Mouse (Mus musculus): ENCODE measurements around the gene Myo18a.

Myo18a gene

GRCm38 (mm10) chr11:77836751-77837150 lies 73.7 kb downstream of the Myo18a start:
- DNase-seq (ENCODE audit: low spot score), result no peak

DNA sequence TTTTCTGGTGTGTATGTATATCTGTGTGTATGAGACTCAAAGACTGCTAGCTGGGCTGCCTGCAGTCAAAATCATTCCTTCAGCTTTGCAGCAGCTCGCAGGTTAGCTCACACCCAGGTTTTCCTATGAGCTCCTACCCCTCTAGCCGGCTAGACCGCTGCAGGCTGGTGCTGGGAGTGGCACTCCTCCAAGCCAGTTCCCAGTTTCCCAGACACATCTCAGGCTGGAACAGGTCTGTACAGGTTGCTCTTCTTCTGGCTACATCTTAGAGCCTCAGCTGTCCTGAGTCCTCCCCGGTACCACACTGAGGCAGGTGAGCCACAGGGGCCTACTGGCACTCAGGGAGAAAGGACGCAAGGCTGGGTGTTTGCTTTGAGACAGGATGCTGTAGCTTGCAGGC lies 74.8 kb downstream of the Myo18a start:
- no peak for DNase-seq (ENCODE audit: low spot score)

DNA sequence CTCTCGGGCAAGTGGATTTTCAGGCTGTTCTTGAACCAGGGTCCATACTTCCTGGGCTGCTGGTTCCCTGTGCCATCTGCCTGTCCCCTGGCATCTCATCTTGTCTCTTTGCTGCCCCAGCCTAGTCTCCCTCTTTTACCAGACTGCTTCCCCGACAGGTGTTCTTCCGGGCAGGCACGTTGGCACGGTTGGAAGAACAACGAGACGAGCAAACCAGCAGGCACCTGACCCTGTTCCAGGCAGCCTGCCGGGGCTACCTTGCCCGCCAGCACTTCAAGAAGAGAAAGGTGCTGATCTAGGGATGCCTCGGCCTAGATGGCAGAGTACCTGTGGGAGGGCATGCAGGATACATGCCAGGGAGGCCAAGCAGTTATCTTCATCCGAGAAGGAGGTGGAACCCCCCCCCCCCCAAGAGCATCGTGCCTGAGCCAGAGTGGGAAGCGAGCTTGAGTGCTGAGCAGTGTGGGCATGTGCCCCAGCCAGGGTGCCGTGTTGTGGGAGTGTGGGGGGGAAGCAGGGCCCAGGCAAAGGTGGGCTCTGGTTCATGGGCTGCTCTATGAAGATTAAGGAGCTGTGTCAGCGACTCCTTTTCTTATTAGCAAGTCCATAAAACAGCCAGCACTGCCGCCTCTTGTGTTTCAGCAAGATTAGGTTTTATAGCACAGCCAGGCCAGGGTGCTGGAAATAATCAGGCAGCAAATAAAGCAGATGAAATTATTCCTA lies 77.6 kb downstream of the Myo18a start:
- no peak for DNase-seq (ENCODE audit: low spot score)

DNA sequence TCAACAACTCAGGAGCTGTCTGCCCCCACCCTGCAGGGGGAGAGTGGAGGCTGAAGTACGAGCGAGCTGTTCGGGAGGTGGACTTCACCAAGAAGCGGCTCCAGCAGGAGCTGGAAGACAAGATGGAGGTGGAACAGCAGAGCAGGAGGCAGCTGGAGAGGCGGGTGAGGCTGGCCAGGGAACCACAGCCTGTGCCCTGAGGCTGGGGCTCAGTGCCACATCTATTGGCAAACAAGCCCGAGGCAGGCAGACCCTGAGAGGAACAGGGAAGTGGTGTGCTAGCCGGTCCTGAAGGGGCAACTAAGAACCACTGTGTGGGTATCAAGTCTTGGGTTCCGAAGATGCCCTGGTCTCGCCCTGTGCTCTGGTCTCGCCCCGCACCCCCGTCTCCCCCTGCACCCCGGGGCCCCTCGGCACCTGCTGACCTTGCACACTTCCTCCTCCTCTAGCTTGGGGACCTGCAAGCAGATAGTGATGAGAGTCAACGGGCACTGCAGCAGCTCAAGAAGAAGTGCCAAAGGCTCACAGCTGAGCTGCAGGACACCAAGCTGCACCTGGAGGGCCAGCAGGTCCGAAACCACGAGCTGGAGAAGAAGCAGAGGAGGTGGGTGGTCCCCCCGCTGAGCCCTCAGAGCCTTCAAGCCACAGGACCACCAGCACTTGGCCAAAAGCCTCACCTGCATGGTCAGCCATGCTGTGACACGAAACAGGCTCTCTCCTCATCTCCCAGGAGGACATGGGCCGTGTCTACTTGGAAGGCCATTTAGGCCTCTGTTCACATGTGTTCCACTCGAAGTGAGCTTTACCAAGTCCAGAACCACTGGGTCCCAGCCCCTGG lies 80.2 kb downstream of the Myo18a start:
- DNase-seq (ENCODE audit: low spot score), result no peak

GRCm38 (mm10) chr11:77843906-77844200 lies 80.8 kb downstream of the Myo18a start:
- no peak for DNase-seq (ENCODE audit: low spot score)

- DNase-seq (ENCODE audit: low spot score), result no peak
Measured at GRCm38 (mm10) chr11:77847599-77848128, 84.6 kb downstream of the Myo18a start.

DNA sequence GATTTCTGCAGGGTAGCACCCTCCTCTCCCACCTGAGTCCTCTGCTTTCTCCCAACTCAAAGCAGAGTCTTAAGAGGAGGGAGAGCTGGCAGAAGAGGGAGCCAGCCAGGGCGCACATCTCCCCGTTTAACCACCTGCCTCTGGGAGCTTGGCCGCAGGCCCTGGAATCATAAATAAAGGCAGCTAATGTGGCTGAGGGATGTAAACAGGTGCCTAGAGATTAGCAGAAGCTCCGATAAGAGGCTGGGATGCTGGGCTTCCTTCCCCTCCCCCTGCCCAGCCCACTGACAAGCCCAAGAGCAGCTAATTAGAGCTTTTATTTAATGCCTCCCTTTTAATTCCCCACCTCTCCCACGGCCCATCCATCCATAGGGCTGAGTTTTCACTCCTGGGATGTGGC lies 85.1 kb downstream of the Myo18a start:
- no peak for DNase-seq (ENCODE audit: low spot score)

DNA sequence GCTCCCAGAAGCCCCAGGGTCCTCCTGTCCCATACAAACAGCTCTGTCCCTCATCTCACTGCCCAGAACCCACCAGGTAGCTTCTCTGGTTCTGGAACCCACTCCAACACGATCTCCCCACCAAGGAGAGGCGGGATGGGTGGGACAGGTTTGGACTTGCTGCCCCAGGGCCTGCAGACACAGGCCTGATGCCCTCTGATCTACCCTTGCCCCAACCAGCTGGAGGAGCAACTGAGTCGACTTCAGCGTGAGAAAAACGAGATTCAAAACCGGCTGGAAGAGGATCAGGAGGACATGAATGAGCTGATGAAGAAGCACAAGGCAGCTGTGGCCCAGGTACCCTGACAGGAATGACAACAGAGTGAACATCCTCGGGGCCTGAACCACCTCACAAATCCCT lies 86.1 kb downstream of the Myo18a start:
- no peak for DNase-seq (ENCODE audit: low spot score)

DNA sequence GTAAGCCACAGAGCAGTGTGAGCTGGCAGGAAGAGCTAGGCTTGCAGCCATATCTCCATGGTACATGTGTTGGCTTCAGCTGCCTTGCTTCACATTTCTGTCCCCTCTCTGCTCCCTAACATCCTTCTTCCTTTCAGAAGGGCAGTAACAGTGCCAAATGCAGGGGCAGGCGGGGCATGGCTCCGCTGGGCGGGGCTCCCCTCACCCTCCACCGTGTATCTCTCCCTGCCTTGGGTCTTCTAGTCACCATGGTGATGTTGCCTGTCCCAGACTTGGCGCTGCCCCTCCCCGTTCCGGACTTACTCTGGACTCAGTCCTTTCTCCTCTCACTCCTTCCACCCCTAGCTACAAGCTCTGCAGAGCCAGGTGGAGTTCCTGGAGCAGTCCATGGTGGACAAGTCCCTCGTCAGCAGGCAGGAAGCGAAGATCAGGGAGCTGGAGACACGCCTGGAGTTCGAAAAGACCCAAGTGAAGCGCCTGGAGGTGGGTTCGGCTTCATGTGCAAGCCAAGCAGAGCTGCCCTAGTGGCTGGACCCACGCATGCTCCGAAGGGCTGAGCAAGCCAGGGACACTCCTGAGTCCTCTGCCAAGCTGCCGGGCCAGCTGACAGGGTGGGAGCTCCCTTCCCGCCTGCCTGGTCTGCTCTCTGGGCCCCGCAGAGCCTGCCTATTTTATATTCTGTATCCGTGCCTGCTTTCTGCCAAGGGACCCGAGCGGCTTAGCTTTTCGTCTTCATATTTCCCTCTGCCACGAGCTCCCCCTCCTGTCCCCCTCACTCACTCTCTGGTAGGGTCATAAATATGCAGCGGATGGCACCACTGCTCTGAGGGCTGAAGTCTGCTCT lies 87.6 kb downstream of the Myo18a start:
- no peak for DNase-seq (ENCODE audit: low spot score)

DNA sequence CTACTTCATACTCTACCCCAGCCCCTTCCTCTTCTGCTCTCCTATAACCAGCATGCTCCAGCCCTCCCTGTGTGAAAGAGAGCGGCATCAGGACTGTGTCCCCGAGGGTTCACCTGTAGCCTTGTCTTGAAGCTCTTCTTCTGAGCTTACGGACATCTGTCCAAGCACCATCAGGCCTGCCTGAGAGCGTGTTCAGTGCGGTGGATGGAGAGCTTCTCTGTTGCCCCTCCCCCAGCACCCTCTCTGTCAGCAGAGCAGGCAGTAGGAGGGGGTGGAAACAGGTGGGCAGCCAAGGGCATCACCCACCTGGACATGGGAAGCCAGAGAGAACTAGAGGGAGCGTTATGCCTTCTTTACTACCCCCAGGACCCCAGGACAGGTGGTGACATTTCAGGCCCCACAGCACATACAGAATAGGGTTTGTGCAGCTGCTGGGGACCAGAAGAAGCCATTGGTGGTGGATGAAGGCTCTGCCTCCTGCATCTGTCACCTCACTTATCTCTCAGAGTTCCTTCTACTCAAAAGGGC lies 88.5 kb downstream of the Myo18a start:
- DNase-seq (ENCODE audit: low spot score), result no peak

GRCm38 (mm10) chr11:77852195-77852594 lies 89.1 kb downstream of the Myo18a start:
- no peak for DNase-seq (ENCODE audit: low spot score)

DNA sequence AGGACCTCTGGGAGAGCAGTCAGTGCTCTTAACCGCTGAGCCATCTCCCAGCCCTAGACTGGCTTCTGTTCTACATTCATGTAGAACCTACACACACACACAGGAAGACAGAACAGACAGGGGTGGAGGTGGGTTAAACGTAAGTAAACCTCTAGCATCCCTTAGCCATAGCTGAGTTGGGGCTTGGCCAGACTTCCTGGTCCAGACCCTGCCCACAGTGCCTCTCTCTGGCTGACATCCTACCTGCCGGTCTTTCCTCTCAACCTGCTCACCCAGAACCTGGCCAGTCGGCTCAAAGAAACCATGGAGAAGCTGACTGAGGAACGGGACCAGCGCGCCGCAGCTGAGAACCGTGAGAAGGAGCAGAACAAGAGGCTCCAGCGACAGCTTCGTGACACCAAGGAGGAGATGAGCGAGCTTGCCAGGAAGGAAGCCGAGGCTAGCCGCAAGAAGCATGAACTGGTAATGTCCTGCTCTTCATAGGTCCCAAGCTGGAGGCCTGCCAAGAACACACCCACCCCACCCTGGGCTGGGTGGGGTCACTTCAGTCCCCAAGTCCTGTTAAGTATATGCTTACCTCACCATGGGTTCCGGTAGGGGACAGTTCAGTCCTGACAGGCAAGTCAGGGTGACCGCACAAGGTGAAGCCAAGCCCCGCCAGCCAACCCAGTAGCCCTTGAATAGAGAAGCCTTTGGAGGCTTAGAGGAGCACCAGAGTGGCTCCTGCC lies 90.1 kb downstream of the Myo18a start:
- no peak for DNase-seq (ENCODE audit: low spot score)

GRCm38 (mm10) chr11:77854641-77855040 lies 91.6 kb downstream of the Myo18a start:
- no peak for DNase-seq (ENCODE audit: low spot score)

DNA sequence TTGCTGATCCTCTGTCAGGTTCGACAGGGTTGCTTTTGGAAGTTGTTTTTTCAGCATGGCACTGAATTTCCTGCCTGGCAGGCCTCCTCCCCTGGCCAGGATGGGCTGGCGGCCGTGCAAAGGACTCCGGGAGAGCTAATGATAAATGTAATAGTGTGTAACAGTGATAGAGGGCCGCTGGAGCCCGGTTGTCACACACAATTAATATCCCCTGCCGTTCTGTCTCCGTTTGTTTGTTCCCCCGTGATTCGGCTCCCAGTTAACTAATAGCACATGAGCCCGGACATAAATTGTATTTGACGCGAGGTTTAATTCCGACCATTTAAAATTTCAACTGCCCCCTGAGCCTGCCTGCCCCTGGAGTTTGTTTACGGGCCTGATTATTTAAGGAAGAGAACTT lies 92.3 kb downstream of the Myo18a start:
- no peak for DNase-seq (ENCODE audit: low spot score)

GRCm38 (mm10) chr11:77857089-77857488 lies 94.0 kb downstream of the Myo18a start:
- no peak for DNase-seq (ENCODE audit: low spot score)

DNA sequence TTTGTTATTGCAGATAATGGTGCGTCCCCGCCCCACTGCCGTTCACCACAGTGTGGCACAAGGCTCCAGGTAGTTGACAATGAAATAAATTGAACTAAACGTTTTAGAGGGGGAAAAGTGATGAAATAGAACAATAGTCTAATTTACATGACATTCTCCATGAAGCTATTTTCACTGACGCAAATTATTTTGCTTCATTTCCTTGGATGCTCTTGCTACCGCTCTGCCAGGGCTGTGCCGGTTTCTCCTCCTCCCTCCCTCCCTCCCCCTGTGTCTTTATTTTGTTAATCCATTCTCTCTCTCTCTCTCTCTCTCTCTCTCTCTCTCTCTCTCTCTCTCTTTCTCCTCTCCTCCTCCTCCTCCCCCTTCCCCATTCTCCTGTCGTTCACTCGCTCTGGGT lies 95.5 kb downstream of the Myo18a start:
- no peak for DNase-seq (ENCODE audit: low spot score)

- no peak for DNase-seq (ENCODE audit: low spot score)
Measured at GRCm38 (mm10) chr11:77860947-77861346, 97.9 kb downstream of the Myo18a start.

GRCm38 (mm10) chr11:77862887-77863286 lies 99.8 kb downstream of the Myo18a start:
- no peak for DNase-seq (ENCODE audit: low spot score)

DNA sequence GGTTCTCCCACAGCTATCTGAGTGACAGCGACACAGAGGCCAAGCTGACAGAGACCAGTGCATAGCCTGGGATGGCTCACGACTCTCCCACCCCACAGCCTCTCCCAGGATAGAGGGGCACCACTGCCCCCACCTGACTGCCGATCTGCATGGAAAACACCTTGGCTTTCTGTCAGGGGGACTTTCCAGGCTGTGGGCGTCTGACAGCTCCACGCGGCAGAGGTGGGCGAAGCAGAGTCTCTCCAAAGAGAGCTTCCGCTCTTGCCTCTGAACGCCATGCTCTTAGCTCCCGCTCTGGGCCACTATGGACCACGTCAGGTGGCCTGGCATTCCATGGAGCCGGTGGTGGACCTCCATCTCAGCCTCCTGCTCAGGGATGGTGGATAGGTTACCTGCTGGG lies 101.7 kb downstream of the Myo18a start:
- no peak for DNase-seq (ENCODE audit: low spot score)

DNA sequence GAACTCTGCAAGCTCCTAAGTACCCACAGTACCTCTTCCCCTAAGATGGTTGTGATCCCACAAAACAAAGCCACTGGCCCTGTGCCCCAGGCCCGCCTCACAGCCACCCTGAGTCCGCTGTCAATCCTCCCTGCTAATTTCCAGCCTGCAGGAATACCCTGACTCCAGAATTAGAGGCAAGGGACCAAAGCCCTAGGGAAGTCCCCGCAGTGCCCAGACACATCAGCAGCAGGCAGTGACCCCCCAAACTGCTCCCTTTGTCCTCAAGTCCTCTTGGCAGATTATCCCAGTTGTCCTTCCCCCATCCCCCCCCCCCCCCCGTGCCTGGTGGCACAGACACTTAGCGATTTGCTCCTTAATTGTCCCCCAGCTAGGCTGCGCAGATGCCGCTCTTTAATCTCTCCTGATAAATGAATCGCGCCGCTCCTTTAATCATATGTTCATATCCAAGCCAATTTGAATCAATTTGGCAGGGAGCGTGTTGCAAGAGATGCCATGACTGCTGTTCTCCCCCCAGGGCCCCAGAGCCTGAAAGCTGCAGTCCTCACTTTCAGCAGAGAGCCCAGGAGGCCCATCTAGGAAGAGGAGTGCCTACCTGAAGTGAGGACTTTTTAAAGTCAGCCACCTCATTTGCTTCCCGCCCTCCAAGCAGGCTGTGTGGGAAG lies 104.5 kb downstream of the Myo18a start:
- DNase-seq (ENCODE audit: low spot score), result no peak

GRCm38 (mm10) chr11:77871436-77871835 lies 108.4 kb downstream of the Myo18a start:
- no peak for DNase-seq (ENCODE audit: low spot score)

All from embryo, embryonic 10 days (tissue).